Mouse (Mus musculus) forebrain, embryonic 12.5 days (tissue): ENCODE measurements around the gene Mrpl10. TPM values are rescaled to one million over a fixed set of nuclear protein-coding genes. Genes with fewer than 3 reads are reported as not detected.

Source experiments
- ATAC-seq: fragments of 200-750 bp; cut with Nextera tagmentation; 2 replicates; pipeline ENCODE4 v1.8.0; 2017; ENCODE audit warnings: moderate TSS enrichment; ENCODE audit not compliant: low FRiP score
- H3K27ac ChIP-seq: fragments of 300-500 bp; sonication (generic); 2 replicates; pipeline ENCODE4 v1.5.1; 2016; ENCODE audit warnings: mild to moderate bottlenecking
- H3K27me3 ChIP-seq: fragments of 300-500 bp; sonication (generic); 2 replicates; pipeline ENCODE4 v1.6.1; 2016; ENCODE audit warnings: mild to moderate bottlenecking
- H3K36me3 ChIP-seq: fragments of 300-500 bp; sonication (generic); replicated peaks from 2 replicates; pipeline ENCODE4 v1.6.1; 2016; ENCODE audit warnings: mild to moderate bottlenecking
- H3K4me1 ChIP-seq: fragments of 300-500 bp; sonication (generic); 2 replicates; pipeline ENCODE4 v1.6.1; 2016
- H3K4me2 ChIP-seq: fragments of 300-500 bp; sonication (generic); 2 replicates; pipeline ENCODE4 v1.6.1; 2016; ENCODE audit warnings: mild to moderate bottlenecking, moderate library complexity
- H3K4me3 ChIP-seq: fragments of 300-500 bp; sonication (generic); replicated peaks from 2 replicates; pipeline ENCODE4 v1.5.1; 2016; ENCODE audit warnings: mild to moderate bottlenecking
- H3K9ac ChIP-seq: fragments of 300-500 bp; sonication (generic); 2 replicates; pipeline ENCODE4 v1.6.1; 2016; ENCODE audit warnings: mild to moderate bottlenecking
- H3K9me3 ChIP-seq: fragments of 300-500 bp; sonication (generic); 2 replicates; pipeline ENCODE4 v1.6.1; 2016
- WGBS: fragments of 180-500 bp; shearing (Covaris S2); methylation state at CpG from one replicate; pipeline ENCODE4 v1.1.7; 2016; 5-methylcytosine and 5-hydroxymethylcytosine counted together
- polyA plus RNA-seq: library from polyadenylated mRNA; unstranded; fragments of >200 nt; fragmentation: Nextera tagmentation; extraction: Ambion mirVana; gene quantifications from 2 replicates; pipeline ENCODE4 v1.2.1, GENCODE M21; 2016

The Mrpl10 gene
- 64.0 and 65.8 TPM in 2 replicates for polyA plus RNA-seq

DNA sequence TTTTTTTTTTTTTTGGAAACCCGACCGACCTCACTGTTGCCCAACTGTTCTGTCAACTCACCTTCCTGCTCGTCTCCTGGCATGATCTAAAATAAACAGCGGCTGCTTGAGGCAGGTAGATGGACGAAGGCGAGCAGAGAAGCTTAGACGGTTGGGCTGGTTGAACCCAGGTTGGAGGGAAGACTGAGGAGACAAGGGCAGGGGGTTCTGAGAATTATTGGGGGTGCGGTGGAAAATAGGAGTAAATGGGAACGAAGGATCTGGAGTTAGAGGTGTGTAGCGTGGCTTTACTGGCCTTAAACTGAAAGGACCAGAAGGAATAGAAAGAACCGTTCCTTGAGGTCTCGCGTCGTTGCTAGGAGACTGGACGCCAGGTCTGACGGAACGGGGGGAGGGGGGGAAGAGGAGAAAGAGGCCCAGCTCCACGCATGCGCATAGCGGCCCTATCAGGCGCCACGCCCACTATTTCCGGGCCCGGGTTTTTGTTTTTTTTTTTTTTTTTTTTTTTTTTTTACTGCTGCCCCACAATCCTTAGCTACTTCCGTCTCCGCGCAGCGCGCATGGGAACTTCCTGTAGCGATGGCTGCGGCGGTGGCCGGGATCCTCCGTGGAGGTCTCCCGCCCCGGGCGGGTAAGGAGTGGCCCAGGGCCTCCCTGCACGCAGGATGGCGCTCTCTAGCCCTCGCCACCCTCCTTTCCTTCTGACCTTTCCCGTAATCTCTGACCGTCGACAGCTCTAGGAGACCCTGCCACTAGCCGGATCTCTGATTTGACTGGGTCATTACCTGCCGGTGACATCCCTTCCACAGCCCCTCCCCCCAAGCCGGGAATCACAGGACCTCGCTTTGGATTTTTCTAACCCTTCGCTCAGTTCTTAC is at the start of gene Mrpl10, which contains the start of gene Lrrc46:
Gene Mrpl10 (plus strand): TSS at position 539 of the 878 bp plus-strand sequence.
Gene Lrrc46 (minus strand): TSS at position 386 of the 878 bp plus-strand sequence.
- H3K27ac ChIP-seq, result peak within 1 kb of the TSS; percentile 70
- peak within 1 kb of the TSS; percentile 81 for H3K4me3 ChIP-seq
- H3K36me3 ChIP-seq, result peaks cover 19% of the 10 kb centered on the region; the same call in 1 of the 2 replicates
- 1% methylated on average over 44 of the region's 48 CpGs for WGBS
- no peaks in the 10 kb centered on the region for H3K27me3 ChIP-seq
- peak; percentile 86 for ATAC-seq
- H3K4me1 ChIP-seq, result peaks cover 18% of the 10 kb centered on the region
- H3K9ac ChIP-seq, result peak within 1 kb of the TSS; percentile 79
- H3K4me2 ChIP-seq, result peak within 1 kb of the TSS; percentile 67
- no peaks in the 10 kb centered on the region for H3K9me3 ChIP-seq

DNA sequence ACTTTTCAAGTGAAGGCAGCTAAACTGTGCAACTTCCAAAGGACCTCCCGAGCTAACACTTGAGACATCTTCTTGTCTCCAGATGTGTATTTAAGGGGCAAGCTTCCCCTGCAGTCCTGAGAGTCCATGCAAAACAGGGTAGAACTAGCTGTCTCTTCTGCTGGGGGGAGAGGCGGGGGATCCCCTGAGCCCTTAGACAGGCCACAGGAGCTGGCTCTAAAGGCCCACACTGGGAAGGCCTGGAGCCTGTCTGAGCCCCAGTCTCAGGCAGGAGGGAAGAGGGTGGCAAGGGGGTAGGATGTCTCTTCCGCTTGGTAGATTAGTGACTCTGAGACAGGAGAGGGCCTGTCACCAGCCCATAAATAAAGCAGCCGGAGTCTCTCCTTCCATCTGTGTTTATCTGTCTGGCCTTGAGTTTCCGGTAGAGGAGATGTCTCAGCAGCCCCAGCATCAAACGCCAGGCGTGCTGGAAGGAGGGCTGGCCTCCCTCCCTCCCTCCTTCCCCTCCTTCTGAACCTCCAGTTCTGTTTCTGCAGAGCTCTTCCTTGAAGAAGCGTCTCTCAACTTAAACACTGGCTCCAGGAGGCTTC is 48.5 kb upstream of the Mrpl10 start:
- Histone ChIP-seq H3K27ac (no peak overlapping the region), H3K4me2 (no peak overlapping the region), H3K36me3 (no peaks in the 10 kb centered on the region), H3K4me1 (peaks cover 30% of the 10 kb centered on the region), H3K4me3 (no peak overlapping the region), H3K27me3 (peaks cover 68% of the 10 kb centered on the region), H3K9me3 (no peaks in the 10 kb centered on the region), H3K9ac (no peak overlapping the region)
- 67% methylated on average over 8 of the region's 8 CpGs for WGBS
- no peak for ATAC-seq

DNA sequence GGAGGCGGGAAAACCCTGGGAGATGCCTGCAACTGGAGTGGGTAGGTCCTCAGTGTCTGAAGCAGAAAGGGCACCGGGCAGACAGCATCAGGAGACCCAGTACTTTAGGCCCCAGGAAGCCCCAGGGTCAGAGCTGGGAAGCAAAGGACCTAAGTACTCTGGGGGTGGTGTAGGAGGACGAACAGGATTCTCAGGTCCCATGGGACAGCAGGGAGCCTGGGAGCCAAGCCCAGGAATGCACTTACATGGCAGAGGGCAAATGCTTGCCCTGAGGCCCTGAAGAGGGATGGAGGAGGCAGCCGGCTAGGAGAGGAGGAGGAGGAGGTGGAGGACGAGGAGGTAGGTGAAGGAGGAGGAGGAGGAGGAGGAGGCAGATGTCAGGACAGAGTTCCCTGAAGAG is 46.3 kb upstream of the Mrpl10 start:
- Histone ChIP-seq H3K27me3 (peaks cover 66% of the 10 kb centered on the region), H3K4me2 (no peak overlapping the region)

DNA sequence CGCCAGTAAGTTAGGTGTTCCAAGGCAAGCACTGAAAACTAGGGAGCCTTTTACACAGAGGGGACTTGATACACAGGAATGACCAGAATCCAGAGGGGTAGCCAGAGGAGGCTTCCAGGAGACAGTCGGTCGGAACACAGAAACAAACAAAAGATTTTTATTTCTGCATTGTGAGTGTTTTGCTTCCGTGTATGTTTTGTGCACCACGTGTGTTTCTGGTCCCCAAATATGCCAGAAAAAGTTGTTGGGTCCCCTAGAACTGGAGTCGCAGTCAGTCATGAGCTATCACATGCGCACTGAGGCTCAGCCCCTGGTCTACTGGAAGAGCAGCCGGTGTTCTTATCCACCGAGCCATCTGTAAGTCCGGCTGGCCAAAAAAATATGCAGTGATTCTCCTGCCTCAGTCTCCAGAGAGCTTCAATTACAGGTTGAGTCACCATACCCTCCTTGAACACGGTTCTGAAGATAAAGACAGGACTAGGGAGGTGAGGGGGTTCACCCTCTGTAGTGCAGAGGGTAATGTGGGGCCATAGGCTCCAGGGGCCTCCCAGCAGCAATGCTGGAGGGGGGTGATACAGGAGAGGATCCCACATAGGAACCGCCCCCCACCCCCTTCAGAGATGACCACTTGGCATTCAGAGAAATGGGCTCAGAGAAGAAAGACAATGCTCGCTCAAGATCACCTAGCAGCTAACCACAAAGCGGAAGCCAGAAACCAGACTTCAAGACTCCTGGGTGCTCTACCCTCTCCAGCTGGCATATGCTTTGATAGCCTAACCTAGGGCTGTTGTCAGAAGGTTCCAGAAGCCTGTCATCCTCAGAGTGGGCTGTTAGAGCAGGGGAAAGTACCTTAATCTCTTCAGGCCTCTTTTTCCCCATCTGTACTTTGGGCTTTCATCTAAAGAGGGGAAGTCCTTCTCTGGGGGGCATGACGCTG is 45.3 kb upstream of the Mrpl10 start:
- H3K36me3 ChIP-seq, result no peaks in the 10 kb centered on the region
- 77% methylated on average over 15 of the region's 15 CpGs for WGBS
- no peak overlapping the region for H3K4me2 ChIP-seq
- peaks cover 65% of the 10 kb centered on the region for H3K27me3 ChIP-seq
- H3K4me1 ChIP-seq, result peaks cover 32% of the 10 kb centered on the region
- ATAC-seq, result no peak
- H3K27ac ChIP-seq, result no peak overlapping the region
- H3K9ac ChIP-seq, result no peak overlapping the region
- no peak overlapping the region for H3K4me3 ChIP-seq
- no peaks in the 10 kb centered on the region for H3K9me3 ChIP-seq

More for the DNA sequence above, 46.3 kb upstream of the Mrpl10 start:
- Histone ChIP-seq H3K4me1 (peaks cover 27% of the 10 kb centered on the region), H3K36me3 (no peaks in the 10 kb centered on the region), H3K27ac (no peak overlapping the region), H3K4me3 (no peak overlapping the region), H3K9me3 (no peaks in the 10 kb centered on the region), H3K9ac (no peak overlapping the region)
- 27% methylated on average over 5 of the region's 5 CpGs for WGBS
- ATAC-seq, result no peak

DNA sequence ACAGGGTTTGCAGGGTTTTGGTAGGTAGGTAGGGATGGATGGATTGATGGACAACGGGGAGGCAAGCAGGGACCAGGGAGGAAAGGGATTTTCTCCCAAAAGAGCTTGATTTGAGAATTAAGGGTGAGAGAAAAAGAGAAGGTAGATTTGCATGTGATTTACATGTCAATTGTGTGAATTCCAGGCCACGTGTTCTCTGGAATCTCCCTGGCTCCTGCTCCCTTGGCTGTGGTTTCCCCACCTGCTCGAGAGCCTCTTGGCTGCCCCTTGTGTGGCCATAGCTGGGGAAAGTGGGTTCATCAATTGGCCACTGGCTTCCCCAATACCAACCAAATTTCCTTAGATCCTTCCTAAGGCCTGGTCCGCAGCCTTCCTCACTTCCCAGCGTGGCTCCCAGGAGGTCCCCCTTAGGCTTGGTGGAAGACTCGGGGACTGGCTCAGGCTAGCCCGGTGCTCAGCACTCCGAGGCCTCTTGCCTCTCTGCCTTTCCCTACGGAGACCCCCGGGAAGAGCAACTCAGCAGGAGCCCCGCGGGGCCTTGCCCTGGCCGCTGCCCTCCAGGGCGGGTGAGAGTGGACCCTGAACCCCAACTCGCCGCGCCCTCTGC is 44.5 kb upstream of the Mrpl10 start:
- WGBS, result 5% methylated on average over 17 of the region's 17 CpGs
- Histone ChIP-seq H3K9ac (peak overlapping the region; percentile 56), H3K4me1 (peaks cover 37% of the 10 kb centered on the region), H3K4me2 (peak overlapping the region; percentile 65), H3K27ac (peak overlapping the region; percentile 75), H3K9me3 (no peaks in the 10 kb centered on the region), H3K36me3 (no peaks in the 10 kb centered on the region), H3K4me3 (peak overlapping the region; percentile 37), H3K27me3 (peaks cover 69% of the 10 kb centered on the region)
- peak; percentile 55 for ATAC-seq

DNA sequence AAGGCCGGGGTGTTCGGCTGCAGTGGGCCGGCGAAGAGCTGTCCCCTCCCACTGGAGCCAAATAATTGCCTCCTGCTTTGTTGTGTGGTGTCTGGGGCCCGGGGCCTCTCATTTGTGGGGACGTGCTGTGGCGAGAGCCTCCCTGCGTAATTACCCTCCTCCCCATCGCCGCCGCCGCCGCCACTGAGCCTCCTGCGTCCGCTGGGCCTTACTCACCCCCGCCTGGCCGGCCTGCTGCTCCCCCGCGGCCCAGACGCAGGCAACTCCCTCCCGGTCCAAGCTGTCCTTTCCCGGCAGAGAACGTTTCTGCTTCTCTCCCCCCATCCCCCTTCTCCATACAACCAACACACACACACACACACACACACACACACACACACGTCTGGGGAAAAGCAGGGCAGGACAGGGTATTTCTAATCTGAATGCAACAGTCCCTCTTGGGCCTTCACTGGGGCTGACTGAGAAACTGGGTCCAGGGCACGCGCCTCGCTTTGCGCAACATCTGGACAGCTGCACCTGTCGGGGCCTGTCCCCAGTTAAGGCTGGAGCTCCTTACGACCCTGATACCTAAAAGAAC is 43.9 kb upstream of the Mrpl10 start:
- peak overlapping the region; percentile 65 for H3K4me2 ChIP-seq
- peaks cover 37% of the 10 kb centered on the region for H3K4me1 ChIP-seq
- peak overlapping the region; percentile 37 for H3K4me3 ChIP-seq
- H3K9me3 ChIP-seq, result no peaks in the 10 kb centered on the region
- peaks cover 69% of the 10 kb centered on the region for H3K27me3 ChIP-seq
- WGBS, result 2% methylated on average over 30 of the region's 30 CpGs
- peak; percentile 78 for ATAC-seq
- H3K36me3 ChIP-seq, result no peaks in the 10 kb centered on the region
- H3K9ac ChIP-seq, result peak overlapping the region; percentile 56
- peak overlapping the region; percentile 75 for H3K27ac ChIP-seq

DNA sequence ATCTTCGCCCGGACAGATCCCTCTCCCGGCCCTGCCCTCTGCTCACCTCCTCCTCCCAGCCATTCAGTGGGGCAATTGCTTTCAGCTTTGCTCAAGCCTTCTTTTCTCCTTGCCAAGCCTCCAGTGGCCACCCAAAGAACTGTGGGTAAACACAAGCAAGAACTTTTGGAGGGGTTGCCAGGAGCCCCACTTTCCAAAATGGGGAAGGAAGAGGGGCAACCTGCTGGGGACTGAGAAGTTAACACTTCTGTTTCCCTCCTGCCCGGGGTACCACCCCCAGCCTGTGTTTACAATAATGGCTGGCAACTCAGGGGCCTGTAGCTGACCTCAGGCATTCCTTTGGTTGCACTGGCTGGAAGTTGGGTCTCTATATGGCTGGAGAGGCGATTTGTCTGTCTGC is 38.2 kb upstream of the Mrpl10 start:
- WGBS, result 52% methylated on average over 5 of the region's 5 CpGs
- H3K9ac ChIP-seq, result no peak overlapping the region
- H3K9me3 ChIP-seq, result no peaks in the 10 kb centered on the region
- H3K4me3 ChIP-seq, result no peak overlapping the region
- no peak overlapping the region for H3K27ac ChIP-seq
- peaks cover 18% of the 10 kb centered on the region for H3K4me1 ChIP-seq
- no peak for ATAC-seq
- H3K4me2 ChIP-seq, result no peak overlapping the region
- peaks cover 62% of the 10 kb centered on the region for H3K27me3 ChIP-seq
- H3K36me3 ChIP-seq, result no peaks in the 10 kb centered on the region

DNA sequence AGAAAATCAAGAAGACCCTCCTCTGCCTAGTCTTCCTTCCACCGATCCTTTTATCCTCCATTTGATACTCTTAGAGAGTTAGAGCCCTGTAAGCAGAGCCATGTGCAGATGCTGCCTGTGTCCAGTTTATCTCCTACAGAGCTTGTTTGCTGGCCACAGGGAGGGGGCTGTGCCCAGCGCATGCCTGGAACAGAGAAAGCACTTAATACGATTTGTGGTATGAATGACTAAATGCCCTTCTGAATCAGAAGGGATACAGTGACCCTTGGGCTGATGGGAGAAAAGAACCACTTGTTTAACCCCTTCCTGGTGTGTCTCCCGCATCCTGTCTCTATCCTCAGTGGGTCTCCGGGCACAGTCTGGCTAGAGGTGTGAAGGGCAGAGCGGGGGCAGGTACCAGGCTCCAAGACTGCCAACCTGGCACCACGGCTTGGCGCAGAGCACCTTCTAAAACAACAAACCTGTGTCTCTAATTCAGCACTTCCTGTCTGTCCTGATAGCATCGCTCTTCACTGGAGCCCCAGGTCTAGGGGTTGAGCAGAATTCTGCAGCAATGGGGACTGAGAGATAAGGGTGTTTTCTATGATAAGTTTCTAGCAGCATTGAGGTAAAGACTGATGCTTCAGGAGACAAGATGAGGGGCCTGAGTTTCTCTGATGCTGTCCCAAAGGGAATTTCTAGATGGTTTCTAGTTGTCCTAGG is 34.1 kb upstream of the Mrpl10 start:
- WGBS, result 77% methylated on average over 9 of the region's 9 CpGs

DNA sequence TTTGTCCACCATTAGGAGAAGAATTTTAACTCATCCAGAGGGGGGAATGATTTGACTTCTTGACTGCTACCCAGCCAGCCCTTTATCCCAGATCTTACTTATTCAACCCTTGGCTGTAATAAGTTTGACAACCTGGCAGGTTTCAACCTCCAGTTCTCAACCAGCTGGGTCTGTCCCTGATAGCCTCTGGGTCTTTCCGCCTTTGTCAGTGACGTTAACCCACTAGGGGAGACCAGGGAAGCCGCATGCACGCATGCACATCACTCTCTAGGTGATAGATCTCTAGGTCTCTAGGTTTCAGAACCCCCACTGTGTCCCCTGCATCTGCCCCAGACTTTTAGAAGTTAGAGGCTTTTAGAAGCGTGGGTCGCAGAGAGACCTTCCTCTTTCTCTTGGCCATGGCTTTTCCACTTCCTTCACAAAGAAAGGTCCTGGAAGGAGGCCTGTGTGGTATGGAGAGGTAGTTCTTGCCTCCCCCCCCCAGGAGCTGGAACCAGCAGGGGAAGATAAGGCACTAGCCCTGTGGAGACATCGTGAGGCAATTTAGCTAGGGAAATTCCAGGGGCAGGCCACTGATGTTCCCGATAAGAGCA is 32.1 kb upstream of the Mrpl10 start:
- Histone ChIP-seq H3K9ac (no peak overlapping the region), H3K4me2 (no peak overlapping the region), H3K9me3 (no peaks in the 10 kb centered on the region), H3K27me3 (peaks cover 65% of the 10 kb centered on the region), H3K4me3 (no peak overlapping the region), H3K27ac (no peak overlapping the region), H3K36me3 (no peaks in the 10 kb centered on the region), H3K4me1 (0 out of 2 replicates have a peak, but pooled peaks cover 3% of the 10 kb centered on the region)
- no peak for ATAC-seq
- WGBS, result 62% methylated on average over 8 of the region's 8 CpGs

More for the DNA sequence above, 34.1 kb upstream of the Mrpl10 start:
- H3K27me3 ChIP-seq, result peaks cover 67% of the 10 kb centered on the region
- H3K27ac ChIP-seq, result no peak overlapping the region
- 0 out of 2 replicates have a peak, but pooled peaks cover 9% of the 10 kb centered on the region for H3K4me1 ChIP-seq
- no peak overlapping the region for H3K4me2 ChIP-seq
- no peak for ATAC-seq
- no peak overlapping the region for H3K9ac ChIP-seq
- no peak overlapping the region for H3K4me3 ChIP-seq
- no peaks in the 10 kb centered on the region for H3K36me3 ChIP-seq
- no peaks in the 10 kb centered on the region for H3K9me3 ChIP-seq

DNA sequence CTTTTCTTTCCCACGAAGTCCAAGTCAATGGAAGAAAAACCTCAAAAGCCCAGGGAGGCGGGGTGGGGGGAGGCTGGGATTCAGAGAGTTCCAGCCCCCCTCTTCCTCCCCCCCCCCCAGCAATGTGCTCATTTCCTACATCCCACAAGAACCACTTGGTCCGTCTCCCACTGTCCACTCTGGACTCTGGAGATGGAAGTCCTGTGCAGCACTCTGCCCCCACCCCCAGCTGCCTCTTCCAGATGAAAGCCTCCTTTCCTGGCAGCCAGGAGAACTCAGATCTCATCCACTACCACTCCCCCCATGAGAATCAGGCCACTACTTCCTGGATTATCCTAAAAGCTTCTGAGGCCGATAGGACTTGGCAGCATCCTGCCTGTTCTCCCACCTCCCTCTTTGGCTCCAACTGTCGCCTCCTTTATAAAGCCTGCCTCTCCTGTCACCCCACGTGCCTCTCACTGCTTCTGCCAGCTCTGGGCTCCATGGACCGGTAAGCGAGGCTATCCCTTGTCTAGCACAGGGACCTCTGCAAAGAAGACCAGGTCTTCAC is 28.2 kb upstream of the Mrpl10 start, which contains the start of gene Sp6:
Gene Sp6 (plus strand): TSS at position 274 of the 550 bp plus-strand sequence.
- no peak for ATAC-seq
- no peaks in the 10 kb centered on the region for H3K36me3 ChIP-seq
- no peak within 1 kb of the TSS for H3K27ac ChIP-seq
- H3K4me1 ChIP-seq, result 0 out of 2 replicates have a peak, but pooled peaks cover 2% of the 10 kb centered on the region
- WGBS, result 20% methylated on average over 7 of the region's 8 CpGs
- H3K27me3 ChIP-seq, result peaks cover 90% of the 10 kb centered on the region
- H3K9ac ChIP-seq, result peak within 1 kb of the TSS; percentile 25; the same call in 1 of the 2 replicates
- H3K4me3 ChIP-seq, result no peak within 1 kb of the TSS
- no peaks in the 10 kb centered on the region for H3K9me3 ChIP-seq
- no peak within 1 kb of the TSS for H3K4me2 ChIP-seq
